Mouse (Mus musculus): Measurements from ENCODE around the gene Arhgap15. TPM values are rescaled to one million over a fixed set of nuclear protein-coding genes. Genes with fewer than 3 reads are reported as not detected.

The Arhgap15 gene
- total RNA-seq, 1 experiment: not detected

GRCm38 (mm10) chr2:44121162-44121561 is 372.5 kb downstream of the Arhgap15 start:
- Histone ChIP-seq H3K9me3 (ENCODE audit: control insufficient read depth, insufficient read depth, low read depth, low read length) (no peaks in the 10 kb centered on the region), H3K27ac (ENCODE audit: insufficient read depth, low read depth, low read length, poor library complexity, severe bottlenecking) (no peak overlapping the region), H3K9ac (ENCODE audit: insufficient read depth, low read depth, low read length, poor library complexity, severe bottlenecking) (no peak overlapping the region), H3K4me3 (ENCODE audit: insufficient read depth in 1 of 2, low read depth in 1 of 2, low read length in 2 of 2, poor library complexity in 1 of 2, severe bottlenecking in 1 of 2) (no peak overlapping the region), H3K4me1 (ENCODE audit: control insufficient read depth in 2 of 2, insufficient read depth in 2 of 2, low read length in 2 of 2, poor library complexity in 1 of 2) (no peaks in the 10 kb centered on the region), H3K36me3 (ENCODE audit: control insufficient read depth, insufficient read depth, low read length, poor library complexity, severe bottlenecking) (no peaks in the 10 kb centered on the region)
- TF ChIP-seq HCFC1 (IDR thresholded peaks at IDR 0.05; ENCODE audit: borderline replicate concordance, insufficient read depth, low read length): no peak
- DNase-seq (ENCODE audit: low read depth, low spot score): no peak
- in situ Hi-C loops (cut with MboI; ENCODE audit: low sequenced_read_pairs in 2 of 2, unreplicated experiment in 2 of 2): no loop called here

GRCm38 (mm10) chr2:44123246-44123645 is 374.6 kb downstream of the Arhgap15 start:
- H3K4me3 ChIP-seq (ENCODE audit: insufficient read depth in 1 of 2, low read depth in 1 of 2, low read length in 2 of 2, poor library complexity in 1 of 2, severe bottlenecking in 1 of 2): no peak overlapping the region
- no peak for DNase-seq (ENCODE audit: low read depth, low spot score)
- no peaks in the 10 kb centered on the region for H3K9me3 ChIP-seq (ENCODE audit: control insufficient read depth, insufficient read depth, low read depth, low read length)
- TF ChIP-seq ZC3H11A (IDR thresholded peaks at IDR 0.05; ENCODE audit: borderline replicate concordance, low read depth, low read length) (no peak), ZNF384 (IDR thresholded peaks at IDR 0.05; ENCODE audit: low read depth, low read length) (no peak), HCFC1 (IDR thresholded peaks at IDR 0.05; ENCODE audit: borderline replicate concordance, insufficient read depth, low read length) (no peak), CHD2 (IDR thresholded peaks at IDR 0.05; ENCODE audit: low read depth, low read length) (no peak), MAFK (IDR thresholded peaks at IDR 0.05; ENCODE audit: insufficient read depth, low read depth, low read length) (no peak)
- no peaks in the 10 kb centered on the region for H3K36me3 ChIP-seq (ENCODE audit: control insufficient read depth, insufficient read depth, low read length, poor library complexity, severe bottlenecking)
- no peak overlapping the region for H3K27ac ChIP-seq (ENCODE audit: insufficient read depth, low read depth, low read length, poor library complexity, severe bottlenecking)
- H3K4me1 ChIP-seq (ENCODE audit: control insufficient read depth in 2 of 2, insufficient read depth in 2 of 2, low read length in 2 of 2, poor library complexity in 1 of 2): no peaks in the 10 kb centered on the region
- in situ Hi-C loops (cut with MboI; ENCODE audit: low sequenced_read_pairs in 2 of 2, unreplicated experiment in 2 of 2): no loop called here
- H3K9ac ChIP-seq (ENCODE audit: insufficient read depth, low read depth, low read length, poor library complexity, severe bottlenecking): no peak overlapping the region

GRCm38 (mm10) chr2:44124093-44124492 is 375.5 kb downstream of the Arhgap15 start:
- TF ChIP-seq CHD2 (IDR thresholded peaks at IDR 0.05; ENCODE audit: low read depth, low read length) (no peak), ZNF384 (IDR thresholded peaks at IDR 0.05; ENCODE audit: low read depth, low read length) (no peak), ZC3H11A (IDR thresholded peaks at IDR 0.05; ENCODE audit: borderline replicate concordance, low read depth, low read length) (no peak), HCFC1 (IDR thresholded peaks at IDR 0.05; ENCODE audit: borderline replicate concordance, insufficient read depth, low read length) (no peak), MAFK (IDR thresholded peaks at IDR 0.05; ENCODE audit: insufficient read depth, low read depth, low read length) (no peak)
- in situ Hi-C loops (cut with MboI; ENCODE audit: low sequenced_read_pairs in 2 of 2, unreplicated experiment in 2 of 2): no loop called here

GRCm38 (mm10) chr2:44124683-44125082 is 376.1 kb downstream of the Arhgap15 start:
- H3K4me3 ChIP-seq (ENCODE audit: insufficient read depth in 1 of 2, low read depth in 1 of 2, low read length in 2 of 2, poor library complexity in 1 of 2, severe bottlenecking in 1 of 2): no peak overlapping the region
- no peaks in the 10 kb centered on the region for H3K4me1 ChIP-seq (ENCODE audit: control insufficient read depth in 2 of 2, insufficient read depth in 2 of 2, low read length in 2 of 2, poor library complexity in 1 of 2)
- in situ Hi-C loops (cut with MboI; ENCODE audit: low sequenced_read_pairs in 2 of 2, unreplicated experiment in 2 of 2): no loop called here
- no peaks in the 10 kb centered on the region for H3K9me3 ChIP-seq (ENCODE audit: control insufficient read depth, insufficient read depth, low read depth, low read length)
- H3K9ac ChIP-seq (ENCODE audit: insufficient read depth, low read depth, low read length, poor library complexity, severe bottlenecking): no peak overlapping the region
- no peak for TF ChIP-seq MAFK (IDR thresholded peaks at IDR 0.05; ENCODE audit: insufficient read depth, low read depth, low read length)
- TF ChIP-seq CHD2 (IDR thresholded peaks at IDR 0.05; ENCODE audit: low read depth, low read length): no peak
- TF ChIP-seq ZC3H11A (IDR thresholded peaks at IDR 0.05; ENCODE audit: borderline replicate concordance, low read depth, low read length): no peak
- no peak for TF ChIP-seq HCFC1 (IDR thresholded peaks at IDR 0.05; ENCODE audit: borderline replicate concordance, insufficient read depth, low read length)
- TF ChIP-seq ZNF384 (IDR thresholded peaks at IDR 0.05; ENCODE audit: low read depth, low read length): no peak
- H3K36me3 ChIP-seq (ENCODE audit: control insufficient read depth, insufficient read depth, low read length, poor library complexity, severe bottlenecking): no peaks in the 10 kb centered on the region
- H3K27ac ChIP-seq (ENCODE audit: insufficient read depth, low read depth, low read length, poor library complexity, severe bottlenecking): no peak overlapping the region
- no peak for DNase-seq (ENCODE audit: low read depth, low spot score)

More at GRCm38 (mm10) chr2:44124093-44124492, 375.5 kb downstream of the Arhgap15 start:
- no peaks in the 10 kb centered on the region for H3K36me3 ChIP-seq (ENCODE audit: control insufficient read depth, insufficient read depth, low read length, poor library complexity, severe bottlenecking)
- H3K9me3 ChIP-seq (ENCODE audit: control insufficient read depth, insufficient read depth, low read depth, low read length): no peaks in the 10 kb centered on the region
- no peak overlapping the region for H3K9ac ChIP-seq (ENCODE audit: insufficient read depth, low read depth, low read length, poor library complexity, severe bottlenecking)
- no peak overlapping the region for H3K4me3 ChIP-seq (ENCODE audit: insufficient read depth in 1 of 2, low read depth in 1 of 2, low read length in 2 of 2, poor library complexity in 1 of 2, severe bottlenecking in 1 of 2)
- DNase-seq (ENCODE audit: low read depth, low spot score): no peak
- no peaks in the 10 kb centered on the region for H3K4me1 ChIP-seq (ENCODE audit: control insufficient read depth in 2 of 2, insufficient read depth in 2 of 2, low read length in 2 of 2, poor library complexity in 1 of 2)
- no peak overlapping the region for H3K27ac ChIP-seq (ENCODE audit: insufficient read depth, low read depth, low read length, poor library complexity, severe bottlenecking)

GRCm38 (mm10) chr2:44126044-44126695 is 377.5 kb downstream of the Arhgap15 start:
- Histone ChIP-seq H3K4me1 (ENCODE audit: control insufficient read depth in 2 of 2, insufficient read depth in 2 of 2, low read length in 2 of 2, poor library complexity in 1 of 2) (no peaks in the 10 kb centered on the region), H3K36me3 (ENCODE audit: control insufficient read depth, insufficient read depth, low read length, poor library complexity, severe bottlenecking) (no peaks in the 10 kb centered on the region), H3K9ac (ENCODE audit: insufficient read depth, low read depth, low read length, poor library complexity, severe bottlenecking) (no peak overlapping the region), H3K9me3 (ENCODE audit: control insufficient read depth, insufficient read depth, low read depth, low read length) (no peaks in the 10 kb centered on the region), H3K4me3 (ENCODE audit: insufficient read depth in 1 of 2, low read depth in 1 of 2, low read length in 2 of 2, poor library complexity in 1 of 2, severe bottlenecking in 1 of 2) (no peak overlapping the region), H3K27ac (ENCODE audit: insufficient read depth, low read depth, low read length, poor library complexity, severe bottlenecking) (no peak overlapping the region)
- no peak for DNase-seq (ENCODE audit: low read depth, low spot score)
- in situ Hi-C loops (cut with MboI; ENCODE audit: low sequenced_read_pairs in 2 of 2, unreplicated experiment in 2 of 2): no loop called here
- TF ChIP-seq ZNF384 (IDR thresholded peaks at IDR 0.05; ENCODE audit: low read depth, low read length): no peak
- no peak for TF ChIP-seq HCFC1 (IDR thresholded peaks at IDR 0.05; ENCODE audit: borderline replicate concordance, insufficient read depth, low read length)
- no peak for TF ChIP-seq CHD2 (IDR thresholded peaks at IDR 0.05; ENCODE audit: low read depth, low read length)
- no peak for TF ChIP-seq MAFK (IDR thresholded peaks at IDR 0.05; ENCODE audit: insufficient read depth, low read depth, low read length)
- TF ChIP-seq ZC3H11A (IDR thresholded peaks at IDR 0.05; ENCODE audit: borderline replicate concordance, low read depth, low read length): no peak
